Mouse (Mus musculus) brain, embryonic 14.5 days (tissue): ENCODE measurements around the gene Mtus2.

Source experiments
- CTCF ChIP-seq: fragments of 200-500 bp; IDR thresholded peaks from 2 replicates; pipeline ENCODE4 v1.5.1; 2012; ENCODE audit warnings: inconsistent platforms, mild to moderate bottlenecking, moderate library complexity, borderline replicate concordance; ENCODE audit not compliant: insufficient read depth, insufficient read length; ENCODE audit errors: extremely low read depth
- POLR2A ChIP-seq: fragments of 200-500 bp; IDR thresholded peaks from 2 replicates; pipeline ENCODE4 v1.6.1; 2012; ENCODE audit warnings: mild to moderate bottlenecking, inconsistent platforms, borderline replicate concordance; ENCODE audit not compliant: poor library complexity, insufficient read depth, insufficient read length, severe bottlenecking; ENCODE audit errors: extremely low read depth

GRCm38 (mm10) chr5:147924621-147925020 is 32.5 kb upstream of the Mtus2 start:
- TF ChIP-seq POLR2A, result no peak
- TF ChIP-seq CTCF, result no peak
